8 mouse cellular contexts compared by ENCODE assay signal in genomic region chr9:44488855-44489381, GRCm38 (mm10). TPM values are rescaled to one million over a fixed set of nuclear protein-coding genes. Genes with fewer than 3 reads are reported as not detected.
DNase-seq lines count a peak whose midpoint lies in the region; ATAC-seq and TF ChIP-seq lines count a peak whose summit lies in the region.

No protein-coding gene starts in this region.

- intact Hi-C loops in left cerebral cortex, postnatal 4 days (cut with DNase I): no loop called here

- ATAC-seq in intestine, postnatal 0 days: no peak
- peak; percentile 50 for ATAC-seq in liver, embryonic 15.5 days (ENCODE audit: insufficient read depth)
- no peak for ATAC-seq in megakaryocyte, adult 5-6 weeks (ENCODE audit: poor library complexity, severe bottlenecking)

- DNase-seq in left cerebral cortex, postnatal 4 days: peak; percentile 73
- DNase-seq in left cerebral cortex, adult 8-10 months (ENCODE audit: low spot score in 2 of 2): no peak
- peak; percentile 64 to 65 for DNase-seq in cerebellum, postnatal 14 days
- DNase-seq in gastrocnemius, postnatal 25 days: peak; percentile 71

- peak overlapping the region; percentile 83 for H3K27ac ChIP-seq in intestine, postnatal 0 days (ENCODE audit: low read depth, low read length)
- peak overlapping the region; percentile 79 for H3K27ac ChIP-seq in liver, embryonic 15.5 days (replicated peaks)
- H3K27ac ChIP-seq in olfactory bulb, adult 2 months (ENCODE audit: insufficient read depth, low read depth, low read length): peak overlapping the region; percentile 56; the same call in 1 of the 2 replicates

- TF ChIP-seq CTCF in intestine, postnatal 0 days (IDR thresholded peaks at IDR 0.05; ENCODE audit: low read depth): no peak
- TF ChIP-seq CTCF in olfactory bulb, adult 2 months (IDR thresholded peaks at IDR 0.05; ENCODE audit: insufficient read depth, low read depth, low read length): no peak

- H3K4me1 ChIP-seq in intestine, postnatal 0 days (replicated peaks; ENCODE audit: control insufficient read depth, insufficient read depth, low read length): peaks cover 41% of the 10 kb centered on the region
- peaks cover 66% of the 10 kb centered on the region for H3K4me1 ChIP-seq in liver, embryonic 15.5 days (replicated peaks)
- peaks cover 85% of the 10 kb centered on the region for H3K4me1 ChIP-seq in olfactory bulb, adult 2 months (ENCODE audit: control insufficient read depth, insufficient read depth, low read length)

- no peaks in the 10 kb centered on the region; the same call in 1 of the 2 replicates for H3K36me3 ChIP-seq in intestine, postnatal 0 days (ENCODE audit: control insufficient read depth, insufficient read depth)
- H3K36me3 ChIP-seq in liver, embryonic 15.5 days (replicated peaks): no peaks in the 10 kb centered on the region

- H3K4me2 ChIP-seq in intestine, postnatal 0 days (replicated peaks; ENCODE audit: low read depth): peak overlapping the region; percentile 84
- peak overlapping the region; percentile 73 for H3K4me2 ChIP-seq in liver, embryonic 15.5 days

- TF ChIP-seq POLR2A in olfactory bulb, adult 2 months (IDR thresholded peaks at IDR 0.05; ENCODE audit: insufficient read depth, low read depth, low read length): no peak

- no peaks in the 10 kb centered on the region for H3K27me3 ChIP-seq in intestine, postnatal 0 days (replicated peaks; ENCODE audit: control insufficient read depth, insufficient read depth, low read length)
- H3K27me3 ChIP-seq in liver, embryonic 15.5 days: peaks cover 13% of the 10 kb centered on the region

- H3K4me3 ChIP-seq in intestine, postnatal 0 days (ENCODE audit: low read depth, low read length): peak overlapping the region; percentile 4; the same call in 1 of the 2 replicates
- peak overlapping the region; percentile 22 for H3K4me3 ChIP-seq in liver, embryonic 15.5 days (replicated peaks)
- H3K4me3 ChIP-seq in olfactory bulb, adult 2 months (ENCODE audit: insufficient read depth, low read depth, low read length): peak overlapping the region; percentile 17; the same call in 1 of the 2 replicates

- WGBS in intestine, postnatal 0 days: 22% methylated on average over 5 of the region's 5 CpGs
- WGBS in liver, embryonic 15.5 days (ENCODE audit: insufficient replicate concordance): 42% methylated on average over 5 of the region's 5 CpGs
- 5% methylated on average over 5 of the region's 5 CpGs for WGBS in olfactory bulb, adult 2 months

- no peaks in the 10 kb centered on the region for H3K9me3 ChIP-seq in intestine, postnatal 0 days (ENCODE audit: control insufficient read depth)
- H3K9me3 ChIP-seq in liver, embryonic 15.5 days (replicated peaks): no peaks in the 10 kb centered on the region

- H3K9ac ChIP-seq in intestine, postnatal 0 days (ENCODE audit: low read depth, low read length): peak overlapping the region; percentile 22; the same call in 1 of the 2 replicates
- H3K9ac ChIP-seq in liver, embryonic 15.5 days: no peak overlapping the region

RNA-seq across cellular contexts. Expression of gene Bcl9l, which starts 6.3 kb away (rescaled TPM):
- 100 to 1,000 TPM; 109 to 113 TPM for total RNA-seq in left cerebral cortex, postnatal 4 days (2021)
- 10 to 100 TPM; 60.4 to 67.8 (median 61.9) TPM for total RNA-seq in left cerebral cortex, adult 8-10 months (2022)
- 10 to 100 TPM; 33.6 to 40.7 TPM for total RNA-seq in gastrocnemius, postnatal 25 days (2021)
- polyA plus RNA-seq in intestine, postnatal 0 days (2015; fragmentation: Nextera tagmentation; extraction: Ambion mirVana): 4.8 and 4.9 TPM in 2 replicates
- 1.9 and 2.3 TPM in 2 replicates for polyA plus RNA-seq in liver, embryonic 15.5 days (2015; fragmentation: Nextera tagmentation; extraction: Ambion mirVana)
- not detected in 2 replicates for polyA plus RNA-seq in olfactory bulb, adult 2 months (2012; ENCODE audit: insufficient read depth, insufficient read length, low replicate concordance, missing spikeins)
- total RNA-seq in megakaryocyte, adult 5-6 weeks (2015): 6.0 TPM in 2 replicates
- 2.6 and 3.0 TPM in 2 replicates for total RNA-seq in megakaryocyte, adult 5-6 weeks (2017)

RNA-seq across cellular contexts. Expression of gene Upk2, which starts 34.1 kb away (rescaled TPM):
- total RNA-seq in left cerebral cortex, postnatal 4 days (2021): not detected
- not detected for total RNA-seq in left cerebral cortex, adult 8-10 months (2022)
- under 1 TPM; 0.32 to 0.43 TPM for total RNA-seq in gastrocnemius, postnatal 25 days (2021)
- not detected in 2 replicates for polyA plus RNA-seq in intestine, postnatal 0 days (2015; fragmentation: Nextera tagmentation; extraction: Ambion mirVana)
- not detected in 2 replicates for polyA plus RNA-seq in liver, embryonic 15.5 days (2015; fragmentation: Nextera tagmentation; extraction: Ambion mirVana)
- polyA plus RNA-seq in olfactory bulb, adult 2 months (2012; ENCODE audit: insufficient read depth, insufficient read length, low replicate concordance, missing spikeins): not detected in 2 replicates
- not detected in 2 replicates for total RNA-seq in megakaryocyte, adult 5-6 weeks (2015)
- total RNA-seq in megakaryocyte, adult 5-6 weeks (2017): not detected in 2 replicates

RNA-seq across cellular contexts. Expression of gene Foxr1, which starts 48.0 kb away (rescaled TPM):
- total RNA-seq in left cerebral cortex, postnatal 4 days (2021): not detected
- not detected for total RNA-seq in left cerebral cortex, adult 8-10 months (2022)
- not detected for total RNA-seq in gastrocnemius, postnatal 25 days (2021)
- not detected in 2 replicates for polyA plus RNA-seq in intestine, postnatal 0 days (2015; fragmentation: Nextera tagmentation; extraction: Ambion mirVana)
- 0.06 TPM in 1 of 2 replicates, not detected in the other for polyA plus RNA-seq in liver, embryonic 15.5 days (2015; fragmentation: Nextera tagmentation; extraction: Ambion mirVana)
- polyA plus RNA-seq in olfactory bulb, adult 2 months (2012; ENCODE audit: insufficient read depth, insufficient read length, low replicate concordance, missing spikeins): not detected in 2 replicates
- not detected in 2 replicates for total RNA-seq in megakaryocyte, adult 5-6 weeks (2015)
- not detected in 2 replicates for total RNA-seq in megakaryocyte, adult 5-6 weeks (2017)

Comparison
In these comparisons a context has a peak if more than half of its experiments do, and no peak if none do; other contexts are left out.
1. DNase-seq: peak in left cerebral cortex, postnatal 4 days (single experiment), cerebellum, postnatal 14 days (2 of 2) and gastrocnemius, postnatal 25 days (single experiment); none in left cerebral cortex, adult 8-10 months (0 of 2).
2. RNA of gene Bcl9l, which starts 6.3 kb away (total RNA-seq): 109 to 113 TPM in left cerebral cortex, postnatal 4 days, 60.4 to 67.8 TPM in left cerebral cortex, adult 8-10 months and 33.6 to 40.7 TPM in gastrocnemius, postnatal 25 days; 2.6 to 6.0 TPM in megakaryocyte, adult 5-6 weeks; every median in the first group is over 4 times any median in the second.
3. Peak in every context shown above with its lines, with median percentiles within 50 percentile points of each other: H3K27ac ChIP-seq and H3K4me3 ChIP-seq.